Mouse (Mus musculus) thymus, adult 2 months (tissue): ENCODE results near the gene Gpr179. TPM values are rescaled to one million over a fixed set of nuclear protein-coding genes. Genes with fewer than 3 reads are reported as not detected.

Experiments used
- DNase-seq: peaks from one replicate; pipeline ENCODE4 v3.0.0; 2021
- H3K27ac ChIP-seq: fragments of 200-500 bp; 2 replicates; pipeline ENCODE4 v1.5.1; 2012; ENCODE audit warnings: low read length, control low read depth; ENCODE audit not compliant: control insufficient read depth, insufficient read depth
- H3K27me3 ChIP-seq: fragments of 200-500 bp; 2 replicates; pipeline ENCODE4 v1.6.1; 2012; ENCODE audit warnings: mild to moderate bottlenecking, low read length, moderate library complexity, mixed read lengths; ENCODE audit not compliant: control insufficient read depth, insufficient read depth
- H3K36me3 ChIP-seq: fragments of 200-500 bp; 2 replicates; pipeline ENCODE4 v1.6.1; 2012; ENCODE audit warnings: mild to moderate bottlenecking, low read length, moderate library complexity; ENCODE audit not compliant: control insufficient read depth, insufficient read depth
- H3K4me1 ChIP-seq: fragments of 200-500 bp; replicated peaks from 2 replicates; pipeline ENCODE4 v1.6.1; 2012; ENCODE audit warnings: low read length; ENCODE audit not compliant: control insufficient read depth, insufficient read depth
- H3K4me3 ChIP-seq: fragments of 200-500 bp; 2 replicates; pipeline ENCODE4 v1.5.1; 2012; ENCODE audit warnings: mild to moderate bottlenecking, low read length, control low read depth, moderate library complexity; ENCODE audit not compliant: control insufficient read depth, insufficient read depth
- CTCF ChIP-seq: fragments of 200-500 bp; IDR thresholded peaks from 2 replicates; pipeline ENCODE4 v1.5.1; 2012; ENCODE audit warnings: mild to moderate bottlenecking, control low read depth, low read length, moderate library complexity, borderline replicate concordance; ENCODE audit not compliant: control insufficient read depth, poor library complexity, insufficient read depth; ENCODE audit errors: extremely low read depth
- POLR2A ChIP-seq: fragments of 200-500 bp; IDR thresholded peaks from 2 replicates; pipeline ENCODE4 v1.6.1; 2012; ENCODE audit warnings: mild to moderate bottlenecking, low read length, control low read depth, moderate library complexity; ENCODE audit not compliant: control insufficient read depth, poor library complexity, insufficient read depth; ENCODE audit errors: extremely low read depth
- WGBS: fragments of 180-500 bp; shearing (Covaris S2); methylation state at CpG from one replicate; pipeline ENCODE4 v1.1.7; 2018; 5-methylcytosine and 5-hydroxymethylcytosine counted together
- polyA plus RNA-seq: library from polyadenylated mRNA; depleted of rRNA; stranded (reverse); fragments of >200 nt; gene quantifications from 2 replicates; pipeline ENCODE4 v1.2.3, GENCODE M21; 2012

Gene Gpr179
- polyA plus RNA-seq, 1 experiment = 0.54 TPM

- TF ChIP-seq POLR2A = no peak
- TF ChIP-seq CTCF = no peak
- no peaks in the 10 kb centered on the region for H3K27me3 ChIP-seq
- DNase-seq = no peak
- H3K36me3 ChIP-seq = no peaks in the 10 kb centered on the region
- WGBS = 84% methylated on average over 14 of the region's 14 CpGs
- H3K4me3 ChIP-seq = no peak overlapping the region
- H3K4me1 ChIP-seq = peaks cover 18% of the 10 kb centered on the region
- no peak overlapping the region for H3K27ac ChIP-seq
Observed at GRCm38 (mm10) chr11:97336751-97337345, 15.0 kb downstream of the Gpr179 start.

DNA sequence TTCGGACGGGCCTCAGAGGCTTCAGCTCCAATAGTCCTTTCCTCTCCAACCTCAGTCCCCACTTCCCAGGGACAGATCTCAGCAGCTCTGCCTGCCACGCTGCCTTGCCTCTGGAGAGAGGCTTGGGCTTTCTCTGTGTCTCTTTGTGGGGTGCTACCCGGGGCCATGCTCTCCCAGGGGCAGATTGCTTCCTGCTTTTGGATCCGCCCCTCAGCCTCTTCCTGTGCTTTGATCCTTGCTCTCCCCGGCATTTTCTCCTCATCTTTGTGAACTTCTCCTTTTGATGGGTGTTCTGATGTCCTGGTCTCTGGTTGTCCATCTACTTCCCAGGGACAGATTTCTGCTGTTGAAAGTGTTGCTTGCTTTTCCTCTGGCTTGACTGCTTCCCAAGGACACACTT is 15.6 kb downstream of the Gpr179 start:
- no peaks in the 10 kb centered on the region for H3K36me3 ChIP-seq
- DNase-seq = no peak
- TF ChIP-seq CTCF (no peak), POLR2A (no peak)
- H3K4me1 ChIP-seq = peaks cover 18% of the 10 kb centered on the region
- no peak overlapping the region for H3K4me3 ChIP-seq
- H3K27ac ChIP-seq = no peak overlapping the region
- WGBS = 21% methylated on average over 6 of the region's 6 CpGs
- H3K27me3 ChIP-seq = no peaks in the 10 kb centered on the region

GRCm38 (mm10) chr11:97334400-97334799 is 17.5 kb downstream of the Gpr179 start:
- no peak overlapping the region for H3K4me3 ChIP-seq
- WGBS = 97% methylated on average over 9 of the region's 9 CpGs
- TF ChIP-seq POLR2A (no peak), CTCF (no peak)
- no peak overlapping the region for H3K27ac ChIP-seq
- no peaks in the 10 kb centered on the region for H3K27me3 ChIP-seq
- DNase-seq = no peak
- peaks cover 18% of the 10 kb centered on the region for H3K4me1 ChIP-seq
- H3K36me3 ChIP-seq = no peaks in the 10 kb centered on the region; the same call in 1 of the 2 replicates

DNA sequence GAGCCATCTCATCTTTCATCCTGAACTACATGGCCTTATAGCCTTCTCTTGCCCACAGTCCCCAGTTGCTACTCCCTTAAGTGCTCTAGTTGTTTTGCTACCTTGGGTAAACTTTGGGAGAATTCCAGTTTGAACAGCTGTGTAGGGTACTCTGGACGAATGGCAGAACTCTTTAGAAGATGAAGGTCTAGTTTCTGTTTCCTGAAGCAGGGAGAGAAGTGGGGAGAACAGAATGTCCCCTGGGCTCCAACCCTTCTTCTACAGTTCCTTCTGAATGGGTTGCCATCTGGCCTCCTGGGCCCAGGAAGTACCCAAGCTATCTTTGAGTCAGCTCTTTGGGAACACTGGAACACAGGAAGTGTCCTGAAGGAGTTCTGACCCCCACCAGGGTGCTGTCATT is 18.0 kb downstream of the Gpr179 start:
- 68% methylated on average over 1 of the region's 1 CpGs for WGBS
- no peak for DNase-seq
- peaks cover 18% of the 10 kb centered on the region for H3K4me1 ChIP-seq
- peaks cover 3% of the 10 kb centered on the region; the same call in 1 of the 2 replicates for H3K36me3 ChIP-seq
- H3K4me3 ChIP-seq = no peak overlapping the region
- no peaks in the 10 kb centered on the region for H3K27me3 ChIP-seq
- H3K27ac ChIP-seq = no peak overlapping the region
- TF ChIP-seq CTCF (no peak), POLR2A (no peak)

- Histone ChIP-seq H3K27me3 (no peaks in the 10 kb centered on the region), H3K4me1 (peaks cover 18% of the 10 kb centered on the region), H3K36me3 (peaks cover 6% of the 10 kb centered on the region; the same call in 1 of the 2 replicates), H3K4me3 (no peak overlapping the region), H3K27ac (no peak overlapping the region)
- no peak for DNase-seq
- WGBS = 82% methylated on average over 9 of the region's 9 CpGs
- TF ChIP-seq POLR2A (no peak), CTCF (no peak)
Observed at GRCm38 (mm10) chr11:97333044-97333443, 18.8 kb downstream of the Gpr179 start.

- WGBS = 94% methylated on average over 12 of the region's 12 CpGs
- TF ChIP-seq POLR2A (no peak), CTCF (no peak)
- Histone ChIP-seq H3K4me1 (peaks cover 14% of the 10 kb centered on the region), H3K4me3 (no peak overlapping the region), H3K27me3 (no peaks in the 10 kb centered on the region), H3K36me3 (peaks cover 6% of the 10 kb centered on the region; the same call in 1 of the 2 replicates), H3K27ac (no peak overlapping the region)
- DNase-seq = no peak
Observed at GRCm38 (mm10) chr11:97331231-97332190, 20.4 kb downstream of the Gpr179 start.
